Mouse (Mus musculus): ENCODE measurements at regions not wholly inside any gene's neighbourhood (a gene's known extent, or its start where the extent isn't known, plus 50 kb on each side); places are given as distances from the start of the nearest gene placed in this dataset.

DNA sequence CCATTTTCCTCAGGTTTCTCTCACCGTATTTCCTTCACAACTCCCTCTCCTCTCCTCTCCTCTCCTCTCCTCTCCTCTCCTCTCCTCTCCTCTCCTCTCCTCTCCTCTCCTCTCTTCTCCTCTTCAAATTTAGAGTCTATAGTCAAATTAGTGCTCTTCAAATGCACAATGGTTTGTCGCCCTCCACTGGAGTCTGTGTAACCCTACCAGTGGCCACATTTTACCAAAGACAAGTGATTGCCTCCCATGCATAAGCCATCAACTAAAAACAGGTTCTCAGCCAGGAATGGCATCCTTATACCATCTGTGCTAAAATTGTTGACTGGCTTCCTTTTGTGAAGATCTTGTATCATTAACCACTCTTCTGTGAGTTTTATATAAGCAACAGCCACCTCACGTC, 979.5 kb upstream of the Adam24 start:
- intact Hi-C loops (cut with DNase I) = loop anchor here (10.0 kb wide), 1 partner anchor 1011 kb away; no protein-coding TSS in a partner anchor
- H3K4me3 ChIP-seq = no peak overlapping the region
- H3K27ac ChIP-seq = no peak overlapping the region
- peak in 1 of 2 experiments; percentile 14 for DNase-seq (ENCODE audit: extremely low spot score in 1 of 2, low spot score in 2 of 2)
- peak; percentile 41 for TF ChIP-seq CTCF (IDR thresholded peaks at IDR 0.05)

DNA sequence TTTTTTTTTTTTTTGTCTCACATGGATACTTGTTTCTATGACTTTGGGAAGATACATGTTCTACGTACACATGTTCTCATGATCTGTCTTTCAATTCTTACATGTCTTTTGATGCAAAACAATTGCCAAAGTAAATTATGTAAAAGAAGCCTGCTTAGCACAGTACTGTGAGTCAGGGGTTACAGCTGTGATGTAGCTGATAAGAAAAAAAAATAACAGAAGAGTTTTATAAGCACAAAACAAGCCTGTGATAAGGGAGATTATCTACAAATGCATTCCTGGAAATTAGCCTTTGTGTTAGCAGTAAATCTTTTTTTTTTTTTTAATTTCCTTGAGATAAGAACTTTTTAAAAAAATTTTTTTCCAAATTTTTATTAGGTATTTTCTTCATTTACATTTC, 969.0 kb upstream of the Adam24 start:
- no peak overlapping the region for H3K4me3 ChIP-seq
- no peak for TF ChIP-seq CTCF (IDR thresholded peaks at IDR 0.05)
- intact Hi-C loops (cut with DNase I) = no loop called here
- no peak for DNase-seq (ENCODE audit: extremely low spot score in 1 of 2, low spot score in 2 of 2)
- H3K27ac ChIP-seq = no peak overlapping the region

DNA sequence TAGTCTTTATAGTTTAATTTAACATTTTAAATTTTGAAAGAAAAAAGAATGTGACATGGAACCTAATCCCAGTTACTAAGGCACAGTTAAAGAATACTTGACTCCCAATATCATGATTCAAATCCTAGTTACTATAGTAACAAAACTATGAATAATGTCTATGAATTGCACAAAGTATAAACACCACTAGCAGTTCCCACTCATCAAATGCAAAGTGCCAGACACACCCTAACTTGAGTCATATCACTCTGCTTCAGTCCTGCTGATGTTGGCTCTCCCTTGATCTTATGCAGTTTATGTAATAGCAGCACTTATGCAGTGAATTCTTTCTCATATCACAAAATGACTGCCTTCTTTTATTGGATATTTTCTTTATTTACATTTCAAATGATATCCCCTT, 932.5 kb upstream of the Adam24 start:
- intact Hi-C loops (cut with DNase I) = no loop called here
- no peak for TF ChIP-seq CTCF (IDR thresholded peaks at IDR 0.05)
- DNase-seq (ENCODE audit: extremely low spot score in 1 of 2, low spot score in 2 of 2) = no peak
- no peak overlapping the region for H3K27ac ChIP-seq
- H3K4me3 ChIP-seq = no peak overlapping the region

DNA sequence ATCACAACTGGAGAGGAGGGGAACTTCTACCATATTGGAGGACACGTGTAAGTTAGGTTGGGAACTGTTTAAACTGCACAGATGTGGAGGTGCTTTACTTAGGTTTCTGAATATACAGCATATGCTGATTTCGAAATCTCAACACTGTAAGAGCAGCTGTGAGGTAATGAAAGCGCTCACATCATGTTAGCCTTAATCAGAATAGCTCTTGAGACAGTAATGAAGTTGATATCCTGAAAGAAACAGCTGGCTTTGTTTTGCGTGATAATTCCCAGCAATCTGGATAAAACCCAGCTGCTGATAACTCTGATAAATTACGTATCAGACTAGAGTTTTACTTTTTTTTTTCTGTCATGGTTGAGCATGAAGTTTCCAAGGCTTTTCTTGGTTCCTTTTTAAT, 928.7 kb upstream of the Adam24 start:
- no peak overlapping the region for H3K27ac ChIP-seq
- no peak for DNase-seq (ENCODE audit: extremely low spot score in 1 of 2, low spot score in 2 of 2)
- TF ChIP-seq CTCF (IDR thresholded peaks at IDR 0.05) = no peak
- H3K4me3 ChIP-seq = no peak overlapping the region
- intact Hi-C loops (cut with DNase I) = no loop called here

DNA sequence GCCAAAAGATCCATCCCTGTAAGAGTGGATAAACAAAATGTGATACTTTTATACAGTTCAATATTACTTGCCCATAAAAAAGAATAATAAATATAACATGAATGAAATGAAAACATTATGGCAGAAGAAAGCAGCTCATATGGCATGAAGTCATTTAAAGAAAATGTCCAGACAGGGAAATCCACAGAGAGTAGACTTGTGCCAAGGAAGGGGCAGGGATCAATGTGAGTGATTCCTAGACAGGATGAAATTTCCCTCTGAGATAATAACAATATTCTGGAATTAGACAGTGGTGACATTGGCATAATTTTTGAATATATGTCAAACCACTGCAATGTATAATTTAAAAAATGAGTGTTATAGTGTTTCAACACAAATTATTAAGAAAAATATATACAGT, 915.0 kb upstream of the Adam24 start:
- H3K27ac ChIP-seq = no peak overlapping the region
- no peak for DNase-seq (ENCODE audit: extremely low spot score in 1 of 2, low spot score in 2 of 2)
- intact Hi-C loops (cut with DNase I) = no loop called here
- H3K4me3 ChIP-seq = no peak overlapping the region
- TF ChIP-seq CTCF (IDR thresholded peaks at IDR 0.05) = no peak

DNA sequence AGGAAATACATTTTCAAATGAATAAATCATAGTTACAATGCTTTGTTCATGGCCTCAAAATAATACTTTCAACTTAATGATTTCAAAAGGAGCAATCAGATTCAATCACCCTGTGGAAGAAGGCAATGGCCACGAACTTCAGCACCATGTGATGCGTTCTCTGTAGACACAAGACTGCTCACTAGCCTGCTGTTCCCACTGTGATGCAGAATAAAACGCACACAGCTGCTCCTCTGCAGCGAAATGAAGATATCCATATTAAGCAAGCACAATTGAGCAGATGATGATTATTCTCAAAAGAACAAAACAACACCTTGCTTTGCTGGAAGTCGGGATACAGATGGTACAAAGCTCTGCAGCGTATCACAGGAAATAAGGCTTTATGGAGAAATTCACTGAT, 895.4 kb upstream of the Adam24 start:
- H3K4me3 ChIP-seq = no peak overlapping the region
- TF ChIP-seq CTCF (IDR thresholded peaks at IDR 0.05) = no peak
- no peak for DNase-seq (ENCODE audit: extremely low spot score in 1 of 2, low spot score in 2 of 2)
- H3K27ac ChIP-seq = no peak overlapping the region; the same call in 1 of the 2 replicates
- intact Hi-C loops (cut with DNase I) = no loop called here

DNA sequence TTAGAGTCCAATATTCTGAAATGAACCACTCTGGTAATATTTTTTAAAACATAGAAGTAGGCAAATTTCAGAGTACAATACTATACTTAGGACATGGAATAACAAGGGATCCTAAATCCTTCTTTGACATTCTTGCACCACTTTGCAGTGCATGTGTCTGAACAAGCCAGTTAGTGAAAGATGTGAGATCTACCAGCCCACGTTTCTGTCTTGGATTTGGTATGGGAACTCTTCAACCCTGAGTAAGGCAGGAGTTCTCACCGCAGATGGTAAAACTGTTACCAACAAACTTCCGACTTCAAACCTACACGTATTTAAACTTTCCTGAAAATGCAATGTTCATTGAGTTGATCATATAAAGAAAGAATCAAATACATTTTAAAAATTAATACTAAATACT, 894.7 kb upstream of the Adam24 start:
- Histone ChIP-seq H3K4me3 (no peak overlapping the region), H3K27ac (no peak overlapping the region; the same call in 1 of the 2 replicates)
- no peak for DNase-seq (ENCODE audit: extremely low spot score in 1 of 2, low spot score in 2 of 2)
- intact Hi-C loops (cut with DNase I) = no loop called here
- no peak for TF ChIP-seq CTCF (IDR thresholded peaks at IDR 0.05)

DNA sequence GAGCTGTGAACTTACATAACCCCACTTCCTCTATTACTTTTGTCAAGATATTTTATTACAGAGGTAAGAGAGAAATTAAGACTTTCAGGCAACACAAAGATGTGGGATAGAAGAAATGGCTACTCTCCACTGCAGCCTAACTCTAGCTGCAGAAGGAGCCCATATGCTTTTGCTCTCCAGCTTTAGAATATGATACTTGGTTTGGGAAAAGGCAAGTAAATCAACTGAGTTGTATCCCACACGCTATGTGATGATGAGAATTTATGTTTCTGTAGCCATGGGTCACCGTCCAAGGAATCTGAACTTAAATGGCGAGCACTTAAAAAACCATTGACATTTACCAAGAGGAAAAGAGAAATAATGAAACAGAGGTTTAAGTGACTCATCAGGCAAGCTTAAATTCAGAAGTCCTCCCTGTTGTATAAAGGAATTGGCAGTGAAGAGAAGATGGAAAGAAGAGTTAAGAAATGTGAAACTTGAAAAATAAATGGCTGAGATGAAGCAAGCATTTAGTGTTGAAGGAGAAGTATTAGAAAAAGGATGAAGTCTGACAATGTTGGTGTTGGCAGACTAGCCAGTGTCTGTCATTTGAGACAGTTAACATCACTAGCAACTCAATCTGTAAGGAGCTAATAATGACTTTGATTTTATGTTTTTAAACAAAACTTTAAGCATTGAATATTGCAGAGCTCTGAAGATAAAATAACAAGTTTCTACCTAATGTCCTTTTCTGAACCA, 893.3 kb upstream of the Adam24 start:
- no peak for TF ChIP-seq CTCF (IDR thresholded peaks at IDR 0.05)
- intact Hi-C loops (cut with DNase I) = no loop called here
- DNase-seq (ENCODE audit: extremely low spot score in 1 of 2, low spot score in 2 of 2) = no peak

DNA sequence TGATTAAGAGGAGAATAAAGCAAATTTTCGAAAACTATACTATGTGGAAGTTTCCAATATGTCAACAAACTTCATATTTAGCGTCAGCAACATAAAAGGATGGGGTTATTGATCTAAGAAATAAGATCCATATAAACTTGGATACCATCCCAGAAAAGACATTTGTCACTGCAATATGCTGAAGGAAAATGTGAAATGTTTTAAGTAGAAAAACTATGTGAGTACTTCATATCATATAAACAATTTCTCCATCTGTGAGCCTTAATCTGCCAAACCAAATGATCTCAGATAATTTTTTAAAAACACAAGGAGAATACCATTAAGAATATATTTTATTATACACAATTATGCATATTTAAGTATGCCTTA, 892.7 kb upstream of the Adam24 start:
- DNase-seq (ENCODE audit: extremely low spot score in 1 of 2, low spot score in 2 of 2) = no peak
- intact Hi-C loops (cut with DNase I) = no loop called here
- no peak for TF ChIP-seq CTCF (IDR thresholded peaks at IDR 0.05)
- no peak overlapping the region; the same call in 1 of the 2 replicates for H3K27ac ChIP-seq
- no peak overlapping the region for H3K4me3 ChIP-seq

More for the DNA sequence above, 893.3 kb upstream of the Adam24 start:
- Histone ChIP-seq H3K27ac (peak overlapping the region; percentile 21), H3K4me3 (no peak overlapping the region)
